Mouse (Mus musculus) embryo, embryonic 11 days (tissue): ENCODE results near the gene Meis2.

ENCODE experiments used
- DNase-seq: peaks from one replicate; pipeline ENCODE4 v3.0.0-alpha.2; 2015

Meis2 gene

DNA sequence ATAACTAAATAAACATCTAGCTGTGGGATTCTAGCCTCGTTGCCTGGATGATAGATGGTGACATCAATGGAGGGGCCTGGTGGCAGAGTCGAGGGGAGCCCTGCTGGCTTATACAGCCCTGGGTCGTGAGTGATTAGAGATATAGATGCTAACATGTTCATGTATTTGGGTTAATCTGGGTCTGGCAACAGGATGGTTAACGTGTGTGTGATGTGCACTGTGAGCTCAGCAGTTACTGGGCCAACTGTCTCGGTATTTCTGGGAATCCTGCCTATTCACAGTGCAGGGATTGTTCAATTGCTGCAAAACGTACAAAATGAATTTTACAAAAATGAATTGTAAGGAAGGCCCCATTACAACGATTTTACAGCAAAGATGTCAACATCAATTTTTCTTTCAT lies 20.6 kb downstream of the Meis2 start:
- DNase-seq = no peak

DNA sequence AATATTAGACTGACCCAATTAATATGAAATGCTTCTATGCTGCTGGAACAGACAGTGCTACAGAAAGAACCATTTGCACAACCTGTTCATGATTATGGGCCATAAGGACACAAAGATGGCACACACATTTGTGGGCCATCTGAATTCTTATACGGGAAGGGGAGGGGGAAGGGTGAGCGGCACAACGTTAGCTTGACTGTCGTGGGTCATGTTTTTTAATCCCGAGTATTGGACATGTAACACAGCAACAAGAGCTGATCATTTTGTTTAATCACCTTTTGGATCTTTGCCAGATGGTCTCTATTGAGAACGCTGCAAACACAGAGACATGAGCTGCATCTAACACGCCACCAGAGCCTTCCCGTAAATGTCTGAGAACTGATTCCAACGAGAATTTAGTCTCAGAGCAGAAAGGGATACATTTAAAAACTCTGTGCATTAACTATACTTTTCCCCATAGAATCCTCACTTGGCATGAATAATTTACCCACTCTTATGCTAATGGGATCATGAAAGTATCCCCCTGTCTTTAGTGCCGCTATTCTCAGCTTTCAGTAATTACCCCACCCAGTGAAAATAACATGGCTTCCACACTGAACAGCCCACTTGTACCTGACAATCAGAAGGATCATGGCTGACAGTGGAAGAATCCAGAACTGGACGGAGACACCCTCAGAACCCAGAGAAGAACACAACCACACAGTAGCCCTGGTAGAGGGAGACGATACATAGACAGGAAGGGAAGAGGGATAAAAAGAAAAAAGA lies 22.5 kb downstream of the Meis2 start:
- DNase-seq = no peak

DNA sequence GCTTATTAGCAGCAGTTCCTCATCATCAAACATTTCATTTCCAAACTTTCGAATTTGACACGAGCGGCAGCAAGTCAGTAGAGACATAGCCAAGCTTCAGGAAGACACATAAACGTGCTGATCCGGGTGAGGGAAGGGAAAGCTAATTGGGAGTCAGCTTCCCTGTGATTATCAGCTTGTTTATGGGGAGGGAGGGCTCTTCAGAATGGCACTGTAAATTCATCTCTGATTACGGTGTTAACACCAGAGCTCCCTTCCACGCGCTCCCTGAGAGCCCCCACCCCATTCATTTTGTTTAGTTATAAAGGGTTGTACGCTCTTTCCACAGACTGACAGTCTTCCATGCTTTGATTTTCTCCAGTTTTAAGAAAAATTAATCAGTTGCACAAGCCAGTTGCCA lies 23.2 kb downstream of the Meis2 start:
- no peak for DNase-seq

DNA sequence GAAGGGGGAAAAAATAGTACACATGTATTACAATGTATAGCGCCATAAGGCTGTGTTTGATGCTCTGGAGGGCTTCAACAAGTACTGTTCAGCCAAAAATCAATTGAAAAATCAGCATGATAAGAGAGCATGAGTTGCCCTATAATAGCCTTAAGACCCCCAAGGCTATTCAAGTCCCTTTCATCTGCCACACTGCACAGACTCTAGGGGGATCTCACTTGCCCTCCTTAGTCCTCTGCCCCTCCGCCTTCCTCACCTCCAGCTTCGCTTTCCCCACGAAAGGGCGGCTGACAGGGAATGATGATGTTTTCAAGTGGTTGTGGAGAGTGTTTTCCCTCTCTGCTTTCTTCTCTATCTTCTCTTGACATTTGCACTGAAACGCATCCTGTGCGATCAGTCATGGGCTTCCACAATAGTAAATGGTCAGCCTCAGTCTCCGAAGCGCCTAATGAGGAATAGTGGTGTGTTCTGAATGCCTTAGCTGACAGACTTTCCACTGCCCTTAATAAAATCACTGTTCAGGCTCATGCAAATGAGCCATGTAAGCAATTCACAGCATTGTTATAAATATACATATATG lies 23.9 kb downstream of the Meis2 start:
- no peak for DNase-seq

DNA sequence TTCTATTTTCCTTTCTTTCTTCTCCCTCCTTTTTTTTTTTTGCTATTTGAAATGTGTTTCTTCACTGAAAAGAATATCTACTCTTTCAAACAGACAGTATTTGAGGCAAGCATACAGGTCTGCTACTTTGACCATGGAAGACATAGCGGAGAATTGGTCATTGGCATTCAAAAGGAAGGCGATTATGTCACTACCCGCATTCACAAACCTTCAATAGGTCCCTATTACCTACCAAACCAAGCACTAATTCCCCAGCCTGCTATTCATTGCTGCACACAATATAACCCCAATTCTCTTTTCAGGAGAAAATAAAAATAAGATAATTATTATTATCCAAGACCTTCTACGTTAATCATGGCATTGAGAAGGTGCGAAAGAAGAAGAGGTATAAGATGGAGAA lies 30.3 kb downstream of the Meis2 start:
- no peak for DNase-seq

DNA sequence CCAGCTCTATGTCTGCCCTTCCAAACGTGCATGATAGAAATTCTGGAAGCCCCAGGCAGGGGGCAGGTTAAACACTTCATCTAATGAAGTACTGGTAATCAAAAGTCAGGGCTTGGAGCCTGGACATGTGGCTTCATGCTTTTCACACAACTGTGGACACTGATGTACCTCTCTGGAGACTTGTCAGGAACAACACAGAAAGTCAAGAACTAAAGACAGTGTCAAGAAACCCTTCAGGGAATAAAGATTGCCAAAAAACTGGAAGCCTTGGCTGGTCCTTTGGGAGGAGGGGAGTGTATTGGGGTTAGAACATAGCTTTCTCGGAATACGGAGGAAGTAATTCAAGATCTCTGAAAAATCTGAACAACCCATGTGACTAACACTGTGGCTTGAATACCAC lies 37.5 kb downstream of the Meis2 start:
- no peak for DNase-seq

DNA sequence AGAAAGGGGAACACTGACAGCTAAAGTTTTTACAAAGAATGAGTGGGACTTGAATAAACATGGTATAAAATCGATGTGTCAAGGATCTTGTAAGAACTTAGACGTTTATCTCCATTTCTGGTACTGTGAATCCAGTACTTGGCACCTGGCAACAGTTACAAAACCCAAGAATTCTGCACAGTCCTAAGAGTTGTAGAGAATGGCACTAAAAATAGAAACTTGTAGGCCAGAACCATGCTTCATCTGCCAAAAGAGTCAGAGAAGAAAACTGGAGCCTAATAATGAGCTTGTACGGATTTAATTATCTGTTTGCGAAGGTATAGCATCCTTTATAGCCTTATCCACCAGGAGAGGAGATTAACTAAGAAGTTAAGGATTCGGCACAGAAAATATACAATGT lies 42.8 kb downstream of the Meis2 start:
- DNase-seq = no peak

DNA sequence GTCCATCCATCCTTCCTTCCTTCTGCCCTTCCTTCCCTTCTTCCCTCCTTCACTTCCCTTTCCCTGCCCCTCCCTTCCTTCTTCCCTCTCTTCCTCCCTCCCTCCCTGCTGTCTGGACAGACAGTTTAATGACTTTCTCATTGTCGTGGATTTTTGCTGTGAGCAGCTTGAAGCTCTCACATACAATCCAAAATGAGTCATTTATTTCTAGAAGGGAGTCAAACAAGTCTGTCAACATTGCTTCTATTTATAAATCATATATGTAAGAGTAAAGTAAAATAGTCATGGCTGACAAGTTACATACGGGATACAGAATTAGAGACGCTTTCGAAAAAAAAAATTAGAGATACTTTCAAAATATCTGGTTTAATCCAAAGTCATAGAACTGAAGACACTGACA lies 43.7 kb downstream of the Meis2 start:
- no peak for DNase-seq

DNA sequence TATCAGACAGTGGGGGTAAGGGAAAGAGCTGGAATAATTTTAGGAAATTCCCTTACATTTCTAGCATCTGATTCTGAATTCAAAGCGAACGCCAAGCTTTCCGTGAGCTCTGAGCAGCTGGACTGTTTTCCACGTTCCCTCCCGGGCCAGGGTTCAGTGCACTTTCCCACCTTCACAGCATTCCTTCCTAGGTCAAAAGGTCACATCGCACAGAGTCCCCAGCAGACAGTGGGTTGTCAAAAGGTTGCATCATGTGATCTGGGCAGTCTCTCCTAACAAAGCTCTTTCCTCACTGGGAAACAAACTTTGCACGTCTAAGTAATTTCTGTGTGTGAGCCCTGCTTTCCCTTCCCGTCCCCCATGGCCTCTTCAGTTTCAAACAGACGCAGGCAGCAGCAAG lies 44.6 kb downstream of the Meis2 start:
- peak; percentile 76 for DNase-seq

DNA sequence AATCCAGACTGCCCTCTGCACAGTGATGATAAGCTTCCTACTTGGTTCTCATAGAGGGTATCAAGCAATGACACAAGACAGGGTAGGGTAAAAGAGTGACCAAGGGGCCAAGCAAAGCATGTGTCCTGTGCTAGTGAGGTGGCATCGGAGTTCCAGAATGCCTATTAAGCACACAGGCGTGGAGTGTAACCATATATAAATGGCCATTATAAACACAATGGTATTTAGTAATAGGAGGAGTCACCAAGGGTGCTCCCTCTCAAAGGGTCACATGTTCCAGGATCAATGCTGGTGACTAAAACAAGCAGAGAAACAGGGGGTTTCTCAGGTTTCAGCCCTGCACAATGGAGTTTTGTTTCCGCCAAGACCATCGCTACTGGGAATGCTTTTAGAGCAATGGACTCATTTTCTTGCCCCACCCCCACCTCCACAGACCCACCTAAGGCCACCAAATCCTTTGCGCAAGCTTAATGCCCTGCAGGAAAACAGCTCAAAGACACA lies 45.1 kb downstream of the Meis2 start:
- DNase-seq = peak; percentile 74

DNA sequence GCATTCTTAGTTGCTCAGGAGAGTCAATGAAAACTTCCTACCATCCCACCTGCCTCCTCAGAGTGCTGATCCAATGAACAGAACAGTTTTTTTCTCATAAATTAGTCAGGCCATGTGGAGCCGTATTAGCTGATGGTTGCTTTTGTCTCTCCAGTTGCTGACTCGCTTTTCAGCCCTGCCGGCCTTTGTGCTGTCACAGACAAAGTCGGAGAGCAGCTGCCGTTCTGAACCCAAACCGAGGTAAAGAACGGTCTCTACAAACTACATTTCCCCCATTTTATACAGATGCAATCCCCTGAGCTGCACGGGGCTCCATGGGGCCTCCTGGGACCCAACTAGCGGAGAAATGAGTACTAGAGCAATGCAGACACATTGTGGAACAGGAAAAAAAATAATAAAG lies 45.7 kb downstream of the Meis2 start:
- peak; percentile 70 for DNase-seq

DNA sequence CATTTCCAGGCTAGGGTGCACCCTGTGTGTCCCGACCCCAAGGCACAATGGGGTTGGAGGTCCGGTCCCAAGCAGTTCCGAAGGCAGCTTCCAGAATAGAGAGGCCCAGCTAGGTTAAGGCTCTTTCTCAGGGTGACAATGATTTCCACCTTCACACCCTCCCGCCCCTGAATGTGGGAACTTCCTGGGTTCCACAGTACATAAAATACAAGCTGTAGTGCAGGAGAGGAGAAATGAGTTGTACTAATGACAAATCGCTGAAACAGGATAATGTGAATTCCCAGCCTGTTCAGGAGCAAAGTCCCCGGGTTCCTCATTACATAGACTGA lies 46.2 kb downstream of the Meis2 start:
- peak; percentile 44 for DNase-seq

DNA sequence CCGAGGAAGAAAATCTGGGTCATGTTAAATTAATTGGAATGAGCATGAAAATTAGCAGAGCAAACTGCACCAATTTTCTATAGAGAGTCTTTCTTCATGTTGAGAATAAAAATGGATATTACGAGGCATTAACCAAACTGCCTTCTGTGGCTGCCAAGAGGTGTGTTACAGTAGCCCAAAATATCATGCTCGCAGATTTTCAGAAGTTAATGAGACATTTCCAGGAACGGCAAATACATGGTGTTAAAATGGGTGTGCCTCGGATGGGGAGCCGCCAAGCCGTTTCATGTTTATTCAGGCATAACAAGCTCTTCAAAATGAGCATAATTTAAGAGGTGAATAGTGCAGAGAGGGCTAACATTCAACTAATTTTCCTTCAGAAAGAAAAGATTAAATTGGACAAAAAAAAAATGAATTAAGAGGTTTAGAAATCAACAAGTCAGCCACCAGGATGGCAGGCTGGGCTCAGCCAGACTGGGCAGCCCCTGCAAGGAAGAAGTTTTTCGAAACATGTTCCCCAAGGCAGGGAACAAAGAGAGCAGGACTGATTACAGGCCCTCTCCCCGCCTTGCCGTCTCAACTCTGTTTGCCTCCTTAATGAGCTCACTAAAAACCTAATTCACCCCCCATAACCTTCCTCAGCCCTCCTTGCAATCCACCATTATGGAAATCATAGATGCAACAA lies 46.7 kb downstream of the Meis2 start:
- DNase-seq = no peak

DNA sequence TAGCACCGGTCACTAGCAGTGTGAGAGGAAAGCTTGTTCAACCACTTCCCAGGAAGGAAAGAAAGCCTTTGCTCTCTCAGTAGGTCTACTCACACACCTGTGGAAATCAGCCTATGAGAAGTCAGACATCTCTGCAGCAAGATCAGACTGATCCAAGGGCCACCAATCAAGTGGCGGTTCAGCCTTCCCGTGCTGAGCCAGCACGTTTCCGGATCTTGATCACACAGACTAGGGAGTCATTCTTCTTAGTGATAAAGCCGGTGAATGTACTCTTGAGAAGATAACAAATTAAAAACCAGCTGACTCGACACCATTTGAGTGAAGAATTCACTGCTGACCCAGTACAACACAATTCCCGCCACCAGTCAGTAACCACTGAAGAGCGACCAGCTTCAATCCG lies 50.1 kb downstream of the Meis2 start:
- no peak for DNase-seq

DNA sequence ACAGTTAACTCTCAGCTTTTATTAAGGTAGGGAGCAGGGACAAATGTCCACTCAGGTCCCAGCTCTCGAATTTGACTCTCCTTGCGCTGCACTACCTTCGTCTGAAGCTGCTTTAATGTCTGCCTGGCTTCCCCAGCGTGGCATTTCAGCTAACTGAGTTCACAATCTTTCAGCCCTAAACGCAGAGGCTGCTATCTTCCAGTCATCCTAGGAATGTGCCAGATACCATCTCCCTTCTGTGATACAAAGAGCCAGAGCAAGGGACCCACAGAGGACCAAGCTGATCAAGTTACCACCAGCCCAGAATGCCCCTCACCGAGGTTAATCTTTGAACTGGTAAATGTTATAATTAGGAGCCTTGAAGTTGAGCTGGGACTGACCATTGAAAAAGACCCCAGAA lies 55.2 kb downstream of the Meis2 start:
- peak; percentile 34 for DNase-seq

DNA sequence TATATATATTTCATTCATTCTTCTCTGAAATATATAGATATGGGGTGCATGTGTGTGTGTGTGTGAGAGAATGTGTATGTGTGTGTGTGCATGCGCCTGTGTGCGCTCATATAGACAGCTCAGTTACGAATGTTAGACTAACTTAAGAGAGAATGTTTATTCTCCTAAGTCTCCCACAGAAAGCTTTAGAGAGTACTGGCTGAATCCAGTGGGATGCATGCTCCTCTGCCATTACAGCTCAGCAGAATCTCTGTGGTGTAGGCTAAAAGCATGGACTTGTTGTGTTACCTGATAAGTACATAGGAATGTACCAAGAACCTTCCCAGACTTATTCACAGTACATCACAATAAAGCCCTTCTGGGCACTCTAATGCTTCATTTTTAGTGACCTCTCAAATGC lies 55.6 kb downstream of the Meis2 start:
- no peak for DNase-seq

DNA sequence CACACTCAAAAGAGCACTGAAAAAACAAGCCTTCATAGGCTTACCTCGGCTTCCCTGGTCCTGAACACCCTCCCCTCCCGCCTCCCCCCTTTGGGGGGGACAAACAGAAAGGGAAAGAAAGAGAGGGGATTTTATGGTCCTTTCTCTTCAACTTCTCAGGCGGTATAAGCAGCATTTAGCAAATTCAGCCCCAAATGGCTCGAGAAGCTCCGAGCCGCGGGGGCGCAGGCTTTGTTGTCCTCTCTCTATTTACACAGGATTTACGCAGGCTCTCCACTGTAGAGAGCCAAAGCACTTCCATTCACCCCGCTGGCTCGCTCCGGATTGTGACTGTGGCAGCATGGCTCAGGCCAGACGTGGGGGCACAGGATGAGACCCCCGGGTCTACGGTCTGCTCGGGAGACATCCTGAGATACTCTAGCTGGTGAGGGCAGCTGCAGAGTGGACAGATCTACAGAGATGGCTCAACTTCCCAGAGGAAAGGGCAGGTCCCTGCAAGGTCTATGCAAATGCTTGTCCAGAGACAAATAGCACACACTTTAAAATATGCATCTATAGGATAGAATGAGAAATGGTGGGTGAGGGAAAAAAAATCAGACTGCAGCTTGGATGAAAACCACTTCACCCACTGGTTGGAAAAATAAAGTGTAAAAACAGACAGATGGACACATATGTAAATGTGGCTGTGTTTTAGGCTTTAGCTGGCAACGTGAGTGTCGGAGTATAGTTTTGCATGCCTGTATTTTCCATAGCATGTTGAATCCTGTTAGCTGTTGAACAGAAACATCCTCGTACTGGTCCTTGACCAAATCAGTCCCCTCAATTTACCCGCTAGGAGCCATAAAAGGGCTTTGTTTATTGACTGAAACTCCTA lies 56.3 kb downstream of the Meis2 start:
- peak; percentile 77 for DNase-seq

DNA sequence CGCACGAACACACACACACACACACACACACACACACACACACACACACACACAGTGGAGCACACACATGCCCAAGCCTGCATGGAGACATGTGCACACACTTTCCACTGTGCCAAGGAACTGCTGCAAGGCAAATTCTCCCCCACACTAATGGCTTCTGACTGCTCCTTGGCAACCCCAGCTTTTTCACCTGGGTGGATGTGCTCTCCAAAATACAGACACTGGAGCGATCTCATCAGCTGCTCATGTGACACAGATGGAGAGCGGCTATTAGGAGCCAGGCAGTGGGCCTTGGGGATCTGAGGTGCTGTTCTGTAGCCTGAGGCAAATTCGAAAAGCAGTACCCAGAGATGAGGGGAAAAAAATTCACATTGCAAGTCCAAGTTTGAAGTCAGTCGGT lies 63.3 kb downstream of the Meis2 start:
- DNase-seq = peak; percentile 12

DNA sequence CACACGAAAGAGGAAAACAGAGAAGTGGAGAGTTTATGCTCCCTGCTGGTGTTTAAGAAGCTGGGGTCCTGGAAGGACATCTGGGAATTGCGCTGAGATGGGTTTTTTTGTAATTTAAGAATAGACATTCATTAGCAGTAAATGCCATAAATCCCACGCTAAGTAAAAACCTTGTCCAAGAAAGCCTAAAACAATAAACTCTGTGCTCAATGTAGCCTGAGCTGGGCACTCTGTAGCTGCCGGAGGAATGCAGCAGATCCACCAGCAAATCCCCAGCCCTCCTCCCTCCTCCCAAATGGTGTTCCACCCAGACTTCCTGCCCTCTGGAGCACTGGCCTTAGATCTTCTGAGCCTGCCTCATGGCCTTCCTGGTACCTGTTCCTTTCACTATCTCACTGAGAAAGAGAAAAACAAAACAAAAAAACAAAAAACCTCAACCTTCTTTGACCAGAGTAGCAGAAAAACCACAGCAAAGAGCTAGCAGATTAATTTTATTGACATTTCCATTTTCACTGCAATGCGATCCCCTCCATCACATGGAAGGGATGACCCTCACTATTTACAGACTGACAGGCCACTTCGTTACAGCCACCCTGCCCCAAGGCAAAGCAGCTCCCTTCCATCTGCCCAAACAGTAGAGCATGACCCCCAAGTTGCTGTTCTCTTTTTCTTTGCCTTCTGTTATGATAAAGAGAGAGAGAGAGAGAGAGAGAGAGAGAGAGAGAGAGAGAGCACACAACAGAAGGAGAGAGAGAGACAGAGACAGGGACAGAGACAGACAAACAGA lies 64.1 kb downstream of the Meis2 start:
- DNase-seq = peak; percentile 38

DNA sequence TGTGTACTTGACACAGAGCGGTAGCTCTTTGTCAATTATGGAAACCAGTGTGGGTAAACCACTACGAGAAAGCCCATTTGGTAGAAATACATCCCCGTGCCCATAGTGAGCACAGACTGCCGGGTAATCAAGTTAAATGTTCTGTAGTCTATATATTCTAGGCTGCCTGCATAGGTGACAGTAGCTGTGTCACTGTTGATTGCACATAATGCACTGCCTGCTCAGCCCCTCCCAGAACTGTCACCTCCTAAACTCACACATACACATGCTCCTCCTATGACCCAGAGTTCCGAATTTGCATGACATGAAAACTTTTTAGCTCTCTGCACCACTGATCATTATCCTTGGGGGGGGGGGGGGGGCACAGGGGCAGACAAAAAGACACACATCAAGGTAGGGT lies 65.1 kb downstream of the Meis2 start:
- DNase-seq = no peak

DNA sequence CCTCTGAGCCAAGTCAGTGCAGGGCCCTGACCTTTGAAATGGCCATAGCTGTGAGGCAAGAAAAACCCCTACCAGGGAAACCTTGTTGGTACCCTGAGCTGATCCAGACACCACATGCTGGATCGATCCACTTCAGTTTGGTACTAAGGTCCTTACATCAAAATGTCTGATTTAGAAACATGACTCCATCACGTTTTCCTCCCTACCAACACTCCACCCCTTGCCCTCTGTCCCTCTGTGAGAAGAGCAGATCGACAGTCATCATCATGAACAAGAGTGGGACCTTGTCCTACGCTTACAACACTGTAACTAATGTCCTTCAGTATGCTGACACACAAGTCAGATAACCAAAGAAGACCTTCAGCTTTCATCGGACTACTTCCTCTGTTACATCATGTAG lies 66.8 kb downstream of the Meis2 start:
- DNase-seq = no peak

DNA sequence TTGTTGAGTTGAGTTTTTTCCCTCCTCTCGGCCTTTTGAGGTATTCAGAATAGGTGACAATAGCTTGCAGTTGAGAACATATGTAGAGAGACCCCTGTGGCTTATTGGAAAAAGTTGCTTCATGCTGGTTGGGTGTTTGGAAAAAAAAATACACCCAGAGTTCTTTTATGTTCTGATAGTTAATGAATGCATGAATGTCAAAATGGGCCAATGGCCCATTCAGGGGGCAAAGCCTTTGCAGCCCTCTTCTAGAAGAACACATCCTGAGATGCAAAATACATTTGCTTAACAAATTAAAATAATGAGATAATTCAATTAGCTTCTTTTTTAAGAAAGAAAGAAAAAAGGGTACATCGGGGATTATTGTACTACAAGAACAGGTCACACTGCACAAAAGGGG lies 69.2 kb downstream of the Meis2 start:
- DNase-seq = no peak

DNA sequence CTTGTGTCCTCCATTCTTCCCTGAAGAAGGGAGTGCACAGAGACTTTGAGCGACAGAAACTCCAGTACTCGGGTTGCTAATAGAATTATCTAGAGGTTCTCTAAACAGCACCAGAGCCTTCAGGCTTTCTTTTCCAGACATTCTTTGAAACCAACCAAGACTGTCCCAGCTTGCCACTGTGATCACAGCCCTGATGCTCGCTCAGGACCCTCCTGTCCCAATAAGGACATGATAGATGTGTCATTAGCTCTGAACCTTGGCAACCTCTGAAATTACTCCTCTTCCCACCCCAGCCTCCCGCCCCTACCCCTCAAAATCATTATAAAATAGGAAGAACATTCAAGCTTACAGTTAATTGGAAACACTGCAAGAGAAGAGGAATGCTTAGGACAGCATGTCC lies 71.8 kb downstream of the Meis2 start:
- no peak for DNase-seq
